Mouse (Mus musculus) adrenal gland (tissue): ENCODE results near the gene Chd6.

Source experiments
- intact Hi-C: fragments of 180-260 bp; cut with DNase I; formaldehyde crosslinking; loops from one replicate; pipeline ENCODE4 v1.15.1; 2025

Chd6 gene

DNA sequence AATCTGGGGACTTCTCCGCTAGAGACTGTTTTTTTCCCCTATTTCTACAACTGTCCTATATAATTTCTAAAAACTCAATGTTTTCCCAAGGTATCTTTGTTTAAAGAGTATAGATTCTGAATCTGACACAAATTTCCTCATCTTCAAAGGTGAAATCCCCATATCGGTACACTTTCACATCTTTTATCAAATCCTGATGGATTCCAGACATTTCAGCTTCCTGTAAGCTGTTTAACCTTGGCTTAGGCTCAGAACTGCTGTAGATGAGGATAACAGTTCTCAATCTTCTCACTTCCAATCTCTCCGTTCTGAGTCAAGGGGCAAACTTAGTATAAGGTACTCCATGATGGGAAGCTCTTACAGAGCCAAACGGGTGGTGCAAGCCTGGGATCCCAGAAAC lies 32.6 kb downstream of the Chd6 start:
- intact Hi-C loops, result no loop called here

GRCm38 (mm10) chr2:161075553-161075952 lies 33.3 kb downstream of the Chd6 start:
- intact Hi-C loops, result no loop called here

- intact Hi-C loops, result no loop called here
These were observed 42.6 kb downstream of the Chd6 start for GRCm38 (mm10) chr2:161066097-161066759.

DNA sequence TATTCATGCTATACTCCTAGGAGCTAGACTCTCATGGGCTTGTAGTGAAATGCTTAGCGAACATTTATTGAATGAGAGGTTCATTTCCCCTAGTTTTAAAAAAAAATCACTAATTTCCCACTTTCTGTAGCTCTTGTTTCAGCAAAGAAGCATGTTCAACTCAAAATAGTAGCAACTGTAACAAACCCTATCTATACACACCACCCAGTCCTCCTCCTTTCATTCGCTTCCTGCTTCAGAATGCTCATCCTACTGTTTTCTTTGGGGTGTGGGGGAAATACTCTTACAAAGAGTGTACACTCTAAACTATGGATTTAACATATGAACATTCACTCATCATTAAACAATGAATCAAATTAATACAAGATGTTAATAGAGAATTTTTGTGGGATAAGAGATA lies 43.3 kb downstream of the Chd6 start:
- intact Hi-C loops, result no loop called here

GRCm38 (mm10) chr2:161064836-161065235 lies 44.0 kb downstream of the Chd6 start:
- intact Hi-C loops, result no loop called here

DNA sequence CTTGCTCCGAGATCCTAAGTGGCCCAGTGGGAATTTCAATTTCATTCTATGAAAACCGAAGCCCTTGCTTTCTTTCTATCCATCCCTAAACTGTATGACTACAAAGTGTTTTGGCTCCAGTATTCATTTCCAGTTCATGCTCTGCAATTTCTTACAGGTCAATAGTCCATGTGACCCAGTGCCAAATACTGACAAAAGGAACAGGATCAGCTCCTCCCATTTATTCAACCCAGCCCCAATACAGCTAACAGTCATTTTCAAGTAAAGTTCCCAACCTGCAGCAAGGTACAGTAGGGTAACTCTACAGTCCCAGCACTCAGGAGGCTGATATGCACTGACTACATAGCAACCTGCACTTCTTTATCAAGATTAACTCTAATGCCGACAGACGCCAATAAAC lies 50.0 kb downstream of the Chd6 start:
- intact Hi-C loops, result no loop called here

GRCm38 (mm10) chr2:161053765-161054164 lies 55.1 kb downstream of the Chd6 start:
- intact Hi-C loops, result no loop called here

- intact Hi-C loops, result no loop called here
These were observed 56.7 kb downstream of the Chd6 start for GRCm38 (mm10) chr2:161052175-161052574.

GRCm38 (mm10) chr2:161049426-161049825 lies 59.4 kb downstream of the Chd6 start:
- intact Hi-C loops, result no loop called here

DNA sequence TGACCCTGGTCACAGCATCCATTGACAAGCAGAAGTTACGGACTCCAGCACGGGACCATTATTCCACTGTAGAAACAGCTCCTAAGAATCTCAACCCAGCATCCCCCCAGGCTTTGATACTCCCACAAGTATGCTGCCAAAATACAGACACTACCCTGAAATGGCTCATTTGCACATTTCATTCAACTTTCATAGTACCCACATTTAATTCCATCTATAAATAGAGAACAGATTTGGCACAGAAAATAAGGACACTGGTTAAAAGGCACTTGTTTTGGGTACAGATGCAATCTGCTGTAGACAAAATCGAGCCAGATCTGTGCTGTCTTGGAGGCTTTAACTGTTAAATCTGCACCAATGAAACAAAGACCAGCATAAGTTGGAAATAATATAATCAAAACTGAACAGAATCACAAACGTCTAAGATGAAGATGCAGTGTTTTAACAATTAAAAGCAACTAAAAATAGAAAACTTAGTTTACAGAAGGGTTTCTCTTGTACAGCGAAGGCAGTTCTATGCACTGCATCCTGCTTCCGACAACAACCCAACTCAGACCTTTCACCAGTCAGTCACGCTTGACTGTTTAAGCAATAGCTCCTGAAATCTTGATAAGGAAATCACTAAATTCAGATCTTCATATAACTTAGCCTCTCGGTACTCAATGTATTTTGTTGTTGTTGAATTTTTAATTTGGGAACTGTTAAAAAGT lies 64.2 kb downstream of the Chd6 start:
- intact Hi-C loops, result no loop called here

DNA sequence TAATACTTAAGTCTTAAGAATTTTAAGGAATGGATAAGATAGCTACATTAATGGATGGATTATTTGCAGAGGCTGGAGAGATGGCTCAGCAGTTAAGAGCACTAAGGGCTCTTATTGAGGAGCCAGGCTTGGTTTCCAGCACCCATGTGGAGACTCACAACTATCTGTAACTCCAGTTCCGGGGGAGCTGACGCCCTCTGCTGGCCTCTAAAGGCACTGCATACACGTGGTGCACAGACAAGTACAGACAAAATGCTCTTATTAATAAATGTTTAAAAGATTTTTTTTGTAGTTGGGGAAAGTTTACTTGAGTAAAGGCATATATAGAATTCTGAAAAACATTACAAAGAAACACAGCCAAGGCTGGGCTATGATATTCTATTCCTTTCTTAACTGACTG lies 66.0 kb downstream of the Chd6 start:
- intact Hi-C loops, result no loop called here

- intact Hi-C loops, result no loop called here
These were observed 68.1 kb downstream of the Chd6 start for GRCm38 (mm10) chr2:161040743-161041142.

GRCm38 (mm10) chr2:161037766-161038165 lies 71.1 kb downstream of the Chd6 start:
- intact Hi-C loops, result no loop called here

GRCm38 (mm10) chr2:161033141-161033540 lies 75.7 kb downstream of the Chd6 start:
- intact Hi-C loops, result no loop called here

DNA sequence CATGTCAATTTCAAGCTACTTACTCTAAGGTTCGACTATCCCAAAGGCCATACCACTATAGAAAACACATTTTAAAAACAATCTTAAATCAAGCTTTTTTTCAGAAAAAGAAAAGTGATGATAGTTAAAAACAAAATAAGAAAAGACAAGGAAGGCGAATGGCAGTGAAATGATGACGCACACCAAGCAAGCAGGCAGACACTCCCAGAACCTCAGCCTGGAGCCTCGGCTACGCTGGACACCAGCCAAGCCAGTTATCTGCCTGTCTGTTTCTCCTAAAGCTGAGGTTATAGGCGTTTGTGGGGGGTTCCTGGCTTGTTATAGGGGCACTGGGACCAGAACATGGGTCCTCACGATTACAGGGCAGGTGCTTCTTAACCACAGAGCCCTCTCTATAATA lies 76.5 kb downstream of the Chd6 start:
- intact Hi-C loops, result no loop called here

DNA sequence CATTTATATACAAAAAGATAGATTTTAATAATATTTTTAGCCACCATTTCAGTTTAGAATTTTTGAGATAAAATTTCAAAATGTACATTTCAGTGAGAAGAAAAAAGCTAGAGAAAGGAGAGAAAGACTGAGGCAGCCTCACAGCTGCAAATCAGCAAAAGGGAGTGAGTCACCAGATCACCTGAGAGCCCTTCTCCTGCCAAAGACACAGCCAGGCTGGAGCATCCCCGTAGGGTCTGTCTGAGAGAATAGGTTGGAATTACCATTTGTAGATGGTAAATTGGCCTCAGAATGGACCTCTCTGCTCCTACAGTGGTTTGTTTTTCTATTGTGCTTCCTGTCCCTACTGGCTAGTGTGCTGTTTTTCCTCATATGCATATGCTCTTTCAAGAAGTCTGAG lies 84.3 kb downstream of the Chd6 start:
- intact Hi-C loops, result no loop called here

DNA sequence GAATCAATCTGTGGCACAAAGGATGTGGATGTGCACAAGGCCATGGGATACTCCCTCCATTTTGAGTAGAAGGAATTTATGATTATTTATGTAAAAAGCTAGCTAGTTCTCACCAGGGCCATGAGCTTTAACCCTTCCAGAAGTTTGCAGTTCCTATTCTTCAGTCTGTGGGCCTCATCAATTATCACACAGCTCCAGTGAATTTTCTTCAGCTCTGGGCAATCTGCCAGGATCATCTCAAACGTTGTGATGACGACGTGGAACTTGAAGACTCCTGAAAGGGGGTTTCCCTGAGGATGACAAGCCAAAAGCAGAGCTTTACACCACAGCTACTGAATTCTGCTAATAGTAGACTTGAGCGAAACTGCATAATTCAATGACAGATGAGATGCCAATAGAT lies 91.0 kb downstream of the Chd6 start:
- intact Hi-C loops, result no loop called here

GRCm38 (mm10) chr2:161012577-161013251 lies 96.2 kb downstream of the Chd6 start:
- intact Hi-C loops, result no loop called here

DNA sequence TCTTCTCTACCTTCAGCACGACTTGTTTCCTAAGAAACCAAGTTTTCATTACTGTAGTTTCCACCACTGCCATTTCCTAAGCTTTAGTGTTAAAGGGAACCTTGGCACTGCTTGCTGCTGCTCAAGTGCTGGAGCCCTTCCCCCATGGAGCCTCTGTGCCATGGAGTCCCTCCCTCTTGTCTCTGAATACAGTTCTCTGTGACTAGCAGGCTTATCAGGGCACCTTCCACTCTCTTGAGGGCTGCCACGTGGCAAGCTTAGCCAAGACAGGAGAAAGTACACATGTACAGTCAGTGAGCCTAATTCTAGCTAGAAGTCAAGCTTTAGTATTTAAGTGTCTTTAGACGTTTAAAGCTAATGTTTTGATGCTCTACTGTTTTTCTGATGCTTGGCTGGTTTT lies 104.5 kb downstream of the Chd6 start:
- intact Hi-C loops, result no loop called here

DNA sequence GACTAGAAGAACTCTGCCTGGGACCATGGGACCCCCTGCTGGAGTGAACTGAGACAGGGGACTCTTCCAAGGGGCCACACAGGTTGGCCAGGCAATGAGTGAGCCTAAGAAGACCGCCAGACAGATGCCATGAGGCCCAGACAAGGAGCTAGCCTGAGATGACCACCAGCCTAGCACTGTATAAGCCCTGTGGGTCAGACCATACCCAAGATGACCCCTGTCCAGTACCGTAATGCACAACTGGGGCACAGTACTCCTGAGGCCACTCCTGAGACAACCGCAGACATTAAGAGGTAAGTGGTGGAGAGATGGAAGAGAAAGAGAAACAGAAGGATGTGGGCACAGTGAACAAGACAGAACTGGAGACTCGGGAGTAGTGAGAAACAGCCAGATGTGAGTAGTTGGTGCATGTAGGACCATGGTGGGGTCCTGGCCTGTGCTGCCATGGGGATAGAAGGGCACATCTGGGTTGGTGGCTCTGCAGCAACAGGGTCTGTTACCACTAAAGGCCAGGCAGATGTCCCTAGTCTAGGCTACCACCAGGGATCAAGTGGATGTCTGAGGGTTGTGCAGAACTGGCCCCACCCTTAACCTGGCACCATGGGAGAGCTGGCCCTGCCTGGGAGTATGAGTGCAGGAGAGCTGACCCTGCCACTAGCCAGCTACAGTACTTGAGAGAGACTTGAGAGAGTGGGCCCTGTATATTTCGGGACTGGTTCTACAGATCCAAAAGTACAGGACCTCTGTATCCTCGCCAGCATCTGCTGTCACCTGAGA lies 111.7 kb downstream of the Chd6 start:
- intact Hi-C loops, result no loop called here

DNA sequence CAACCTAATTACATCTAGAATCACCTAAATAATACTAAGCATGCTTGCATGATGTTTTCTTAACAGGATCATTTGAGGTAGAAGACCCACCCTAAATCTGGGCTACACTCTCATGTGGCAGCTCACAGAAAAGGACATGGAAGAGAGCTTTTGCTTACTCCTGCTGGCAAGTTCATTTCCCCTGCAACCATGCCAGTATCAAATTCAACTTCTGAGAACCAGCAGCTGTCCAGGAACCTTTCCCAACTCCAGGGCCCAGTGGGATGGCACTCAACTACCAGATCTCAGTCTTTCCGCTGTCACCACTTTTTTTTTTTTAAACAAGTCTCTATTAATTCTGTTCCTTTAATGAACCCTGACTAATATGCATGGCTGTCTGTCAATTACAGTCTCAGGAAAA lies 114.7 kb downstream of the Chd6 start:
- intact Hi-C loops, result no loop called here

GRCm38 (mm10) chr2:160992465-160992864 lies 116.4 kb downstream of the Chd6 start:
- intact Hi-C loops, result no loop called here
